Mouse (Mus musculus): ENCODE measurements around the gene Med26.

Gene Med26

GRCm38 (mm10) chr8:72491680-72492621 is 56.1 kb downstream of the Med26 start, which contains the start of gene Slc35e1:
Gene Slc35e1 (minus strand): TSS chr8:72492614.
- intact Hi-C loops (cut with DNase I): loop anchor here (5.0 kb wide), 1 partner anchor 55 kb away; the partner anchor contains the start of gene Med26

- intact Hi-C loops (cut with DNase I): loop anchor here (5.0 kb wide), 1 partner anchor 56 kb away; the partner anchor contains the start of gene Med26
Measured at GRCm38 (mm10) chr8:72491017-72491416, 57.1 kb downstream of the Med26 start.

DNA sequence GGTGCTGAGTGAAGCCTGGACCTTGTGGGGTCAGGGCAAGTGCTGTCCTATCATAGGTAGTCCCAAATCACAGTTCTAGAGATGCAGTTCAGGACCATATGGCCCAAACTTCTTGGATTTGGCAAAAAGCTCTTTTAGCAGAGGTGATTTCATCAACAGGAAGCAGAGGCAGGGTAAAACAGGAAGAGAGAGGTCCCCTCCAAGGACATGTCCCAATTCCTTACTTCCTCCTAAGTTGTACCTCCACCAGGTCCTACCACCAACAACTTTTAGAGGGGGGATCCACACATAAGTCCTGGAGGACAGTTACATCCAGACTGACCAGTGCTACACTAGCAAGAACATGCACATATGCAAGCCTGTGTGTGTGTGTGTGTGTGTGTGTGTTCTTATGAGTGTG is 61.1 kb downstream of the Med26 start:
- intact Hi-C loops (cut with DNase I): no loop called here

- intact Hi-C loops (cut with DNase I): no loop called here
Measured at GRCm38 (mm10) chr8:72485456-72486199, 62.4 kb downstream of the Med26 start.

DNA sequence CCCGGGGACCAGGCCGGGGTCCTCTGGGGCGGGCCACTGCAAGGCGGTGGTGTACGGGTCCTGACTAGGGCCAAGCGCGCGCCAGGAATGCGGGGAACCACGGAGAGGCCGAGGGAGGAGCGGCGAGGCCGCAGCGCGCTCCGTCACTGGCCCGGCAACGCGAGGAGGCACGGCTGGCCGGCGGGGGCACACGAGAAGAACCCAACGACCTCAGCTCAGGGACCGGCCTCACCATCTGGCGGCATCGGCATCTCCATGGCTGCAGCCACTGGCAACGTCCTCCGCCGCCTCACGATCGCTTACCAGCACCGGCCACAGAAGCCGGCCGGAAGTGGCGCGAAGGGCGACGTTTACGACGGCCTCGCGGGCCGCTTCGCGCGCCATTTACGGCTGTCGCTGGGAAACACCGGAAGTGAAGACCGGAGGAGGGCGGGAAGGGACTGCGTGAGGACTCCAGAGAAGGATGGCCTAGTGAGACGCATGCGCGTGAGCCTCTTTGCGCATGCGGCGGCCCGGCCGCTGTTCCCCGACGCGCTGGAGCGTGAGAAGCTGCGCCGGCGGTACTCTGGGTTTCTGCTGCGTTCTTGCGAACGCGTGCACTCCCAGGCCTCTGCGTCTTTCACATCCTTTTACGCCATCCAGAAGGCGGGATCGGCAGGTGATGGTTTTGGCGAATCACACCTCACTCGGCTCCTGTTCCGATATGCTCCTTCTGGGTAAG is 73.1 kb downstream of the Med26 start, which contains the start of gene Cherp:
TSS of gene Cherp (minus strand) at position 401 of the 721 bp plus-strand sequence.
- intact Hi-C loops (cut with DNase I): loop anchor here (5.0 kb wide), 1 partner anchor 72 kb away; the partner anchor contains the start of gene Med26

DNA sequence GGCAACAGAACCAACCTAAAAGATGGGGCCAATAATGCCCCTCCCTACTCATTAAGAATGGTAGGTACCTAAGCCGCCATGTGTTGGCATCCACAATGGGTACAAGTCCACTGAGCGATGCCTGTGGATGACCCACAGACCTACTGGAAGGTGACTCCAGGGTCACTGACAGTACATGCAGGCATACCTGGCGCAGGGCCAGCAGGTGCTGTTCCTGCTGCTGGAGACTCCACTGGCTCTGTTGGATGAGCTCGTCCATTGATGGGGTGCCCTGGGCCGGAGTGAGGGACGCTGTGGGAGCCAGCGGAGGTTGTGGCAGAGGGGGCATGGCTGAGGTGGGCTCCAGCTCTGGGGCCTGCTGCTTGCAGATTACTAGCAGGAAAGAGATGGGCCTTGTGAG is 77.4 kb downstream of the Med26 start:
- intact Hi-C loops (cut with DNase I): no loop called here

- intact Hi-C loops (cut with DNase I): no loop called here
Measured at GRCm38 (mm10) chr8:72469984-72470383, 78.1 kb downstream of the Med26 start.

DNA sequence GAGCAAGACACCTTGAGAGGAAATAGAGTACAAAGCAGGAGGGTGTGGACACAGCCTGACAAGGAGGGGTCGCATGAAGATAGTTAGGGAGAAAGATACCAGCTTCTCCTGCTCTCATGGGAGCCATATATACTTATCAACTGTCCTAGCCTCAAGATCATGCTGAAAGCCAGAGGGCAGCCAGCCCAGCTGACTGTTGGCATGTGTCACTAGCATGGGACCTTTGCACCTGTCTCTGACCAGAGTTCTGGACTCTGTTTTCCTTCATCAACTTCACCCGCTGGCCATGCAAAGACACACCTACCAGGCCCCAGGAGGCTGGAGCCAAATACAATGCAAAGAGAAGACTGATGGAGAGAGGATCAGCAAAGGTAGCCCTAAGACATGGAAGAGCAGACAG is 78.8 kb downstream of the Med26 start:
- intact Hi-C loops (cut with DNase I): no loop called here

GRCm38 (mm10) chr8:72464211-72464610 is 83.9 kb downstream of the Med26 start:
- intact Hi-C loops (cut with DNase I): no loop called here

DNA sequence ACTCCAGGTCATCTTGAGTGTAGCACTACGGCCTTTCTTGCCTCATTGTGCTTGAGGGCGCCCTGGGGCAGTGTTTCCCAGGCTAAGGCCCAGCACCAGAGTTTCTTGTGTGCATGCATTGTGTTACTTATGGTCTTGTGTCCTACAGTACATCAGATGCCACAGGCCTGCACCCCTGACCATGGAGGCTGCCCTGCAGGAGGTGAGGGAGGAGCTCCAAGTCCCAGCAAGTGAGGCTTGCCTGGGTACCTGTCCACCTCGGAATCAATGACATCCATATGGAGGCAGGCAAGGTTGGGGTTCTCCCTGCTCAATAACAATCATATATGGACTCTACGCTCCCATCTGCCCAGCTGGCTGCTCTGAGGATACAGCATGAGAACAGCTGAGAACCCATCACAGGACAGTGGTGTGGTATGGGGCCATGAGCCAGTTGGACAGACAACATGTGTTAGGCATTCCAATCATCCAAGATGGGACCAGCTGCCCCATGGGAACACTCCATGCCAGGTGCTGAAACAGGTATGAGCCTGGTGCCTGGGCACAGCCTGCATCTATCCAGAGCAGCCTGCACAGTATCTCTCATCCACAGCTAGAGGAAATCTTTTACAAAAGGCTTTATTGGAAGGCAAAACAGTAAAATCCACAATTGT is 88.1 kb downstream of the Med26 start:
- intact Hi-C loops (cut with DNase I): no loop called here

DNA sequence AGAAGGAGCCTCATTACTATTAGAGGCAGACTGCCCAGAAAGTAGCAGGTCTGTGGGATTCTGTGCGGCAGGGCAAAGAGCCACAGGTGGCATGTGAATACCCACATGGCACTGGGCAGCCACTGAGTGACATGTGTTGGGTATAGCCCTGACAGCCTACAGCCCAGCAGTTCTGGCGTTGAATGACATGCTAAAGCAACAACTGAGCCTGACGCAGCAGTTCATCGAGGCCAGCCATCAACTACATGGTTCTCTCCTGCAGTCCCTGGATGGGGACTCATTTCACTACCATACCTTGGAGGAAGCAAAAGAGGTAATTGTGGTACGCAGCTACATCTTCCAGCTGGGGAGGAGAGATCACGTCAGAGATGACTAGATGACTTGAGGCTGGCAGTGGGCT is 89.6 kb downstream of the Med26 start:
- intact Hi-C loops (cut with DNase I): no loop called here

DNA sequence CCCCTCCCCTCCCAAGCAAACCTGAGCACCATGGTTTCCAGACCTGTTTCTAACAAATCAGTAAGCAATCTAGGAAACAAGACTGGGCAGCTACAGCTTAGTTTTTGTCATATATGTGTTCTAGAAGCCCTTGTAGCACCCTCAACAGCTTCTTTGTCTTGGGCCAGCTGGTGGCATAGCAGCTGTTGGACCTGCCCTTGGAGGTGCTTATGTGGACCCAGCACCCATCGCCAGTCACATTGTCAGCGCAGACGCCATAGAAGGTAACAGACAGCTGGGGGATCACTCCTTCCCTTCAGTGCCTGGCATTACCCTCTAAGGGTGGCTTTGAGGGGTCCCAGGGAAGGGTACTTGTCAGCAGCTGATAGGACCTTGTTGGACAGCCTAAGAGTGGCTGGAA is 90.3 kb downstream of the Med26 start:
- intact Hi-C loops (cut with DNase I): no loop called here

DNA sequence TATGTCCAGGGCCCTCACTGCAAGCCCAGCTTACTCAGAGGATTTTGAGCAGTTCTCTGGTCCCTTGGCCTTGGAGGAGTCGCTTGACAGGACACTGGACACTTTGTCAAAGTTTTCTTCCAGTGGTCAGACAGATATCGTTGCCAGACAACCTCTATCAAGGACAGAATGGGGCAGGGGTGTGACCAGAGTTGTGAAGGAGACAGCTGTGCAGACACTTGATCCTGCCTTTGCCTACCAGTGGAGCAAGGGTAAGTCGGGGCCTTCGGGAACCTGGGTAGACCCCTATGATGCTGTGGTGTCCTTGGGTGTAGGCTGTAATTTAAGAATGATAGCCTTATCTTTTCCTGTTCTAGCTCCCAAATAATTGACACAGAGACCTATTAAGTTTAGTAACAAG is 92.8 kb downstream of the Med26 start:
- intact Hi-C loops (cut with DNase I): no loop called here

DNA sequence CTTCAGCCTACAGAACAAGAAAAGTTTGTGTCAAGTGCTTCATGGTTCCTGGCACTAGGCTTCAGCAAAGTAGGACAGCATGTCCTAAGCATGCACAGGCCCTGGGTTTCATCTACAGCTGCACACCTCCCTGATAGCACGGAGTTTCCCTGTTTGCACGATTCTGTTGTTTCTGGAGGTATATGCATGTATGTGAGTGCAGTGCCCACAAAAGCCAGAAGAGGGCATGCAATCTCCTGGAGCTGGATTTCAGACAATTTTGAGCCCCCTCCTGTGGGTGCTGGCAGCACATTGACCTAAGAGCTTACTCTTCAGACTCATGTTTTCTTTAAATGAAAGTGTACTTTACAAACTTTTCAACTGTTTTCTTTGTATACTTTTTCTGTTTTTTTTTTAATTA is 94.2 kb downstream of the Med26 start:
- intact Hi-C loops (cut with DNase I): no loop called here

- intact Hi-C loops (cut with DNase I): no loop called here
Measured at GRCm38 (mm10) chr8:72451516-72451915, 96.6 kb downstream of the Med26 start.

GRCm38 (mm10) chr8:72445071-72445470 is 103.0 kb downstream of the Med26 start:
- intact Hi-C loops (cut with DNase I): no loop called here

Small RNA genes lying within 50 kb of the gene (microRNA-seq; reads per million reads assigned to microRNA genes)
- gene Gm28019 (0 reads per million in 2 experiments), gene Mir7068 (0.49 to 0.69 reads per million in 2 experiments)

Measured in adrenal gland (tissue).